Mouse (Mus musculus): ENCODE results near the gene Gm21981. TPM values are rescaled to one million over a fixed set of nuclear protein-coding genes. Genes with fewer than 3 reads are reported as not detected.

Gene Gm21981
- polyA plus RNA-seq, 1 experiment: 1.3 TPM

DNA sequence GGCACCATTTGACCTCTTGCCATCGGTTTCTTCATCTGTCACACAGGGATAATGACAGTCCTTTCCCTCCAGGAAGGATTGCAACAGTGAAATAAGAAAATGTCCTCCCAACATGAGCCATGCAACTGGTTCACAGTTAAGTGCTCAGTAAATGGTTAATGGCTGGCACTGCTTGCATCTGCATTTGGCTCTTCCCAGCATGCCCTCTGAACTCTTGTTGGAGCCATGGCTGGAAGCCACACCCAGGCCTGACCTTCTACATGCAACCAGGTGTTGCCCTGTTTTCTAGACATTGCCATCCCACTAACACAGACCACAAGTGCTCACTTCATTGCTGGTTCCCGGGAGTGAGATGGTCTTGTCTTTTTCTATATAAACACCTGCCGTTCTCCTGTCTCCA, 13.7 kb upstream of the Gm21981 start:
- Histone ChIP-seq H3K4me2 (ENCODE audit: low read depth) (no peak overlapping the region), H3K4me3 (no peak overlapping the region), H3ac (ENCODE audit: control insufficient read depth, insufficient read length) (no peak overlapping the region), H3K79me2 (ENCODE audit: control insufficient read depth, insufficient read depth) (no peaks in the 10 kb centered on the region), H3K27me3 (ENCODE audit: control insufficient read depth, insufficient read depth, insufficient read length) (peaks cover 30% of the 10 kb centered on the region), H3K36me3 (ENCODE audit: control insufficient read depth, insufficient read depth) (no peaks in the 10 kb centered on the region)
- no peak for TF ChIP-seq REST (IDR thresholded peaks at IDR 0.05; ENCODE audit: insufficient read depth, insufficient read length)
- no peak for TF ChIP-seq SRF (IDR thresholded peaks at IDR 0.05; ENCODE audit: control insufficient read depth, insufficient read length, low read depth)
- no peak for TF ChIP-seq TCF3 (IDR thresholded peaks at IDR 0.05; ENCODE audit: insufficient read length, low read depth)
- no peak for TF ChIP-seq E2F4 (IDR thresholded peaks at IDR 0.05; ENCODE audit: insufficient read depth)
- no peak for TF ChIP-seq CEBPB (IDR thresholded peaks at IDR 0.05; ENCODE audit: insufficient read depth, poor library complexity, severe bottlenecking)
- TF ChIP-seq MYOG (IDR thresholded peaks at IDR 0.05; ENCODE audit: control insufficient read depth in 1 of 3, insufficient read depth in 1 of 3, insufficient read length in 2 of 3, low read depth in 2 of 3): no peak
- no peak for TF ChIP-seq TCF12 (IDR thresholded peaks at IDR 0.05; ENCODE audit: insufficient read depth, poor library complexity, severe bottlenecking)
- TF ChIP-seq POLR2A (IDR thresholded peaks at IDR 0.05; ENCODE audit: insufficient read length, low read depth): no peak
- TF ChIP-seq USF1 (IDR thresholded peaks at IDR 0.05; ENCODE audit: low read depth): no peak
- no peak for TF ChIP-seq POLR2AphosphoS2 (IDR thresholded peaks at IDR 0.05; ENCODE audit: insufficient read length, low read depth)
- no peak for TF ChIP-seq MAX (IDR thresholded peaks at IDR 0.05; ENCODE audit: low read depth)
- TF ChIP-seq MYOD1 (IDR thresholded peaks at IDR 0.05; ENCODE audit: control insufficient read depth in 1 of 3, insufficient read length in 2 of 3, low read depth in 2 of 3): no peak

DNA sequence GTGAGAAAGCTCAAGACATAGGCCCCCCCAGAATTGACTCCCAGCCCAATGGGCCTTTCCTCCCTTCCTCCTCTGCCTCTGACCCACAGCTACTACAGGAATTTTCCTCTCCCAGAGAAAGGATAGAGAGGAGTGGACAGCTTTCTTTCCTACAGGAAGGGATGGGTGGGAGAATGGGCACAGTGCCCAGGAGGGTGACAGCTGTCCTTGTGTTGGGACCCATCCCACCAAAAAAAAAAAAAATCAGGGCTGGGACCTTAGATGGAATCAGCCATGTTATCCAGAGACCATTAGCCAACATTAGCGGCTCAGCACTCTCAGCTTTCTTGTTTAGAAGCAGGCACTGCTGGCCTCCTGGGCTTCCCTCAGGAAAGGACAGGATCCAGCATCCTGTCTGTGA, 11.9 kb upstream of the Gm21981 start:
- Histone ChIP-seq H3K79me2 (ENCODE audit: control insufficient read depth, insufficient read depth) (no peaks in the 10 kb centered on the region), H3K4me3 (no peak overlapping the region), H3K4me2 (ENCODE audit: low read depth) (no peak overlapping the region), H3K27me3 (ENCODE audit: control insufficient read depth, insufficient read depth, insufficient read length) (peaks cover 18% of the 10 kb centered on the region), H3ac (ENCODE audit: control insufficient read depth, insufficient read length) (no peak overlapping the region), H3K36me3 (ENCODE audit: control insufficient read depth, insufficient read depth) (no peaks in the 10 kb centered on the region)
- TF ChIP-seq MYOD1 (IDR thresholded peaks at IDR 0.05; ENCODE audit: control insufficient read depth in 1 of 3, insufficient read length in 2 of 3, low read depth in 2 of 3) (peak in 2 of 3 experiments; percentile 28 to 31), TCF12 (IDR thresholded peaks at IDR 0.05; ENCODE audit: insufficient read depth, poor library complexity, severe bottlenecking) (no peak), SRF (IDR thresholded peaks at IDR 0.05; ENCODE audit: control insufficient read depth, insufficient read length, low read depth) (no peak), USF1 (IDR thresholded peaks at IDR 0.05; ENCODE audit: low read depth) (no peak), CEBPB (IDR thresholded peaks at IDR 0.05; ENCODE audit: insufficient read depth, poor library complexity, severe bottlenecking) (no peak), POLR2AphosphoS2 (IDR thresholded peaks at IDR 0.05; ENCODE audit: insufficient read length, low read depth) (no peak), MAX (IDR thresholded peaks at IDR 0.05; ENCODE audit: low read depth) (no peak), REST (IDR thresholded peaks at IDR 0.05; ENCODE audit: insufficient read depth, insufficient read length) (no peak), MYOG (IDR thresholded peaks at IDR 0.05; ENCODE audit: control insufficient read depth in 1 of 3, insufficient read depth in 1 of 3, insufficient read length in 2 of 3, low read depth in 2 of 3) (peak in 1 of 3 experiments; percentile 40), E2F4 (IDR thresholded peaks at IDR 0.05; ENCODE audit: insufficient read depth) (no peak), TCF3 (IDR thresholded peaks at IDR 0.05; ENCODE audit: insufficient read length, low read depth) (no peak), POLR2A (IDR thresholded peaks at IDR 0.05; ENCODE audit: insufficient read length, low read depth) (no peak)

DNA sequence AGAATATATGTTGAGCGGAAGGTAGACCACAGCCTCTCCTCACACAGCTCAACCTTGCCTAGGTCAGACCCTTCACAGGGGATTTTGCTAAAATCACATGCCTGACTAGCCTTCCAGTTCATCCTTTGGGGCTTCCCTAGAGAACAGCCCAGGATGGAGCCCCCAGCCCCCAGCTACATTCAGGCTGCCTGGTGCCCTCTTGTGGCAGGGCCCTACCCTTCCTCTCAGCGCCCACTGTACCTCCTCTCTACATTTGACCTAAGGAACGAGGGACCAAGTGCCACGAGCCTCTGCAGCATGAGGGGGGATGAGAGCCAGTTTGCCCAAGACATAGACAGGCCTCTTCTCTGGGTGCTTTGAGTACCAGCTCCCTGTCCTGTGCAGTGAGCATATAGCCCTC, 10.4 kb upstream of the Gm21981 start:
- no peak for TF ChIP-seq MYOD1 (IDR thresholded peaks at IDR 0.05; ENCODE audit: control insufficient read depth in 1 of 3, insufficient read length in 2 of 3, low read depth in 2 of 3)
- no peak for TF ChIP-seq TCF12 (IDR thresholded peaks at IDR 0.05; ENCODE audit: insufficient read depth, poor library complexity, severe bottlenecking)
- no peak for TF ChIP-seq MYOG (IDR thresholded peaks at IDR 0.05; ENCODE audit: control insufficient read depth in 1 of 3, insufficient read depth in 1 of 3, insufficient read length in 2 of 3, low read depth in 2 of 3)
- no peak for TF ChIP-seq E2F4 (IDR thresholded peaks at IDR 0.05; ENCODE audit: insufficient read depth)
- no peak for TF ChIP-seq POLR2AphosphoS2 (IDR thresholded peaks at IDR 0.05; ENCODE audit: insufficient read length, low read depth)
- no peak for TF ChIP-seq USF1 (IDR thresholded peaks at IDR 0.05; ENCODE audit: low read depth)
- TF ChIP-seq MAX (IDR thresholded peaks at IDR 0.05; ENCODE audit: low read depth): no peak
- TF ChIP-seq TCF3 (IDR thresholded peaks at IDR 0.05; ENCODE audit: insufficient read length, low read depth): no peak
- TF ChIP-seq SRF (IDR thresholded peaks at IDR 0.05; ENCODE audit: control insufficient read depth, insufficient read length, low read depth): no peak
- no peak for TF ChIP-seq REST (IDR thresholded peaks at IDR 0.05; ENCODE audit: insufficient read depth, insufficient read length)
- TF ChIP-seq CEBPB (IDR thresholded peaks at IDR 0.05; ENCODE audit: insufficient read depth, poor library complexity, severe bottlenecking): no peak
- no peak for TF ChIP-seq POLR2A (IDR thresholded peaks at IDR 0.05; ENCODE audit: insufficient read length, low read depth)
- Histone ChIP-seq H3ac (ENCODE audit: control insufficient read depth, insufficient read length) (no peak overlapping the region), H3K36me3 (ENCODE audit: control insufficient read depth, insufficient read depth) (no peaks in the 10 kb centered on the region), H3K79me2 (ENCODE audit: control insufficient read depth, insufficient read depth) (no peaks in the 10 kb centered on the region), H3K4me3 (no peak overlapping the region), H3K27me3 (ENCODE audit: control insufficient read depth, insufficient read depth, insufficient read length) (peaks cover 17% of the 10 kb centered on the region), H3K4me2 (ENCODE audit: low read depth) (no peak overlapping the region)

DNA sequence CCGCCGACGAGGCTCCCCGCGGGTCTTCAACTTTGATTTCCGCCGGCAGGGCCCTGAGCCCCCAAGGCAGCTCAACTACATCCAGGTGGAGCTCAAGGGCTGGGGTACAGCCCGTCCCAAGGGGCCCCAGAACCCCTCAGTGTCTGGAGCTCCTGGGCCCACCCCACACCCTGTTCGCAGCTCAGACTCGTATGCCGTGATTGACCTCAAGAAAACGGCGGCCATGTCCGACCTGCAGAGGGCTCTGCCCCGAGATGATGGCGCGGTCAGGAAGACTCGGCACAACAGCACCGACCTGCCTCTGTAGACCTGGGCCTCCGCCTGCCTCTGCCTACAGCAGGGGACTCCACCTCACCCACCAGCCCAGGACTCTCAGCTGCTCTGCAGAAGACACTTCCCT, 9.3 kb upstream of the Gm21981 start:
- H3K36me3 ChIP-seq (ENCODE audit: control insufficient read depth, insufficient read depth): no peaks in the 10 kb centered on the region
- H3K79me2 ChIP-seq (ENCODE audit: control insufficient read depth, insufficient read depth): no peaks in the 10 kb centered on the region
- no peak overlapping the region for H3K4me2 ChIP-seq (ENCODE audit: low read depth)
- H3K27me3 ChIP-seq (ENCODE audit: control insufficient read depth, insufficient read depth, insufficient read length): peaks cover 16% of the 10 kb centered on the region
- H3ac ChIP-seq (ENCODE audit: control insufficient read depth, insufficient read length): no peak overlapping the region
- no peak overlapping the region for H3K4me3 ChIP-seq
- no peak for TF ChIP-seq MYOD1 (IDR thresholded peaks at IDR 0.05; ENCODE audit: control insufficient read depth in 1 of 3, insufficient read length in 2 of 3, low read depth in 2 of 3)
- TF ChIP-seq SRF (IDR thresholded peaks at IDR 0.05; ENCODE audit: control insufficient read depth, insufficient read length, low read depth): no peak
- TF ChIP-seq CEBPB (IDR thresholded peaks at IDR 0.05; ENCODE audit: insufficient read depth, poor library complexity, severe bottlenecking): no peak
- TF ChIP-seq REST (IDR thresholded peaks at IDR 0.05; ENCODE audit: insufficient read depth, insufficient read length): no peak
- no peak for TF ChIP-seq MAX (IDR thresholded peaks at IDR 0.05; ENCODE audit: low read depth)
- no peak for TF ChIP-seq TCF12 (IDR thresholded peaks at IDR 0.05; ENCODE audit: insufficient read depth, poor library complexity, severe bottlenecking)
- TF ChIP-seq USF1 (IDR thresholded peaks at IDR 0.05; ENCODE audit: low read depth): no peak
- TF ChIP-seq TCF3 (IDR thresholded peaks at IDR 0.05; ENCODE audit: insufficient read length, low read depth): no peak
- TF ChIP-seq POLR2A (IDR thresholded peaks at IDR 0.05; ENCODE audit: insufficient read length, low read depth): no peak
- TF ChIP-seq MYOG (IDR thresholded peaks at IDR 0.05; ENCODE audit: control insufficient read depth in 1 of 3, insufficient read depth in 1 of 3, insufficient read length in 2 of 3, low read depth in 2 of 3): no peak
- no peak for TF ChIP-seq POLR2AphosphoS2 (IDR thresholded peaks at IDR 0.05; ENCODE audit: insufficient read length, low read depth)
- no peak for TF ChIP-seq E2F4 (IDR thresholded peaks at IDR 0.05; ENCODE audit: insufficient read depth)

Data from myocyte (in vitro differentiated cells).